Mouse (Mus musculus): Measurements from ENCODE around the gene Ccdc189. TPM values are rescaled to one million over a fixed set of nuclear protein-coding genes. Genes with fewer than 3 reads are reported as not detected.

Ccdc189 gene
- total and polyA plus RNA-seq, 2 experiments from 2014 or later = 8.1 to 11.8 TPM

DNA sequence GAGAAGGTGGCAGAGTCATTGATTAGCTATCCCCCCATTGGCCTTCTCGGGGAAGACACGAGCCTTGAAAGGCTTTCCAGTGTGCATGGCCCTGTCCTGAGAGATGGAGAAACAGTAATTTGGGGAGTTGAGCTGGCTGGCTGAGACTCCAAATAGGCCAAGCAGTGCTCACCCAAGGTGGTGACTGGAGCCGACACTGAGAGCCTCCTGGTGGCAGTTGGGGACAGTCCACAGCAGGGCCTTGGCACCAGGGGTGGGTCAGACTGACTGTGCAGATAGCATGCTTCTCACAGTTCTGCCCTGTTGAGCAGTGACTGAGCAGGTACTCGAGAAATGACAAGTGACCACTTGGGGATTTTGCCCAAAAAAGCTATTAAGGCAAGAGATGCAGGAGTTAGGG, 13.3 kb upstream of the Ccdc189 start:
- 84% methylated on average over 4 of the region's 4 CpGs for WGBS
- Histone ChIP-seq H3K9ac (replicated peaks; ENCODE audit: low read length, poor library complexity, severe bottlenecking) (no peak overlapping the region), H3K4me2 (ENCODE audit: low read depth, low read length, poor library complexity, severe bottlenecking) (no peak overlapping the region), H3K27me3 (ENCODE audit: insufficient read depth, low read length) (no peaks in the 10 kb centered on the region), H3K36me3 (ENCODE audit: insufficient read depth, low read length) (peaks cover 73% of the 10 kb centered on the region), H3K4me3 (ENCODE audit: low read depth, low read length) (no peak overlapping the region), H3K4me1 (ENCODE audit: insufficient read depth, low read length) (no peaks in the 10 kb centered on the region), H3K9me3 (ENCODE audit: low read length) (no peaks in the 10 kb centered on the region), H3K27ac (ENCODE audit: low read depth, low read length) (no peak overlapping the region)
- DNase-seq (ENCODE audit: low spot score) (no peak), ATAC-seq (ENCODE audit: low FRiP score) (no peak)
- no peak for TF ChIP-seq CTCF (IDR thresholded peaks at IDR 0.05)

DNA sequence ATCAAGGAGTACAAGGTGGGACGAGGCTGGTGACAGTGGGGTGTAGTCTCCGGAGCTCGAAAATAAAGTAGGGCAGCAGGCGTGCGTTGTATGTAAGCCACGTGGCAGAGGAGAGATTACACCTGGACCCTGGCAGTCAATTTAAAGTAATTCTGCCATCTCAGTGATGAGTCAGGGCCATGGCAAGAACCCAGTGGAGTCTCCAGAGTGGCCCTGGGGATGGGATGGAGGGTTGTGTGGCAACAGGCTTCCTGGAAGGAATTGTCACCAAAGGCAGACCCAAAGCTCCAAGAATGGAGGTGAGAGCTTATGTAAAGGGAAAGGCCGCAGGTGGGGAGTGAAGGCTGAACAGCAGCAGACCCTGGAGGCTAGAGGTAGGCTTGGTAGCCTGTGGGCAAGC, 12.2 kb upstream of the Ccdc189 start:
- H3K27me3 ChIP-seq (ENCODE audit: insufficient read depth, low read length) = no peaks in the 10 kb centered on the region
- no peaks in the 10 kb centered on the region for H3K9me3 ChIP-seq (ENCODE audit: low read length)
- H3K27ac ChIP-seq (ENCODE audit: low read depth, low read length) = no peak overlapping the region
- no peak overlapping the region for H3K9ac ChIP-seq (replicated peaks; ENCODE audit: low read length, poor library complexity, severe bottlenecking)
- no peak overlapping the region for H3K4me3 ChIP-seq (ENCODE audit: low read depth, low read length)
- no peaks in the 10 kb centered on the region for H3K4me1 ChIP-seq (ENCODE audit: insufficient read depth, low read length)
- no peak overlapping the region for H3K4me2 ChIP-seq (ENCODE audit: low read depth, low read length, poor library complexity, severe bottlenecking)
- ATAC-seq (ENCODE audit: low FRiP score) (no peak), DNase-seq (ENCODE audit: low spot score) (no peak)
- no peak for TF ChIP-seq CTCF (IDR thresholded peaks at IDR 0.05)
- H3K36me3 ChIP-seq (ENCODE audit: insufficient read depth, low read length) = peaks cover 85% of the 10 kb centered on the region
- 95% methylated on average over 7 of the region's 7 CpGs for whole genome bisulfite sequencing

DNA sequence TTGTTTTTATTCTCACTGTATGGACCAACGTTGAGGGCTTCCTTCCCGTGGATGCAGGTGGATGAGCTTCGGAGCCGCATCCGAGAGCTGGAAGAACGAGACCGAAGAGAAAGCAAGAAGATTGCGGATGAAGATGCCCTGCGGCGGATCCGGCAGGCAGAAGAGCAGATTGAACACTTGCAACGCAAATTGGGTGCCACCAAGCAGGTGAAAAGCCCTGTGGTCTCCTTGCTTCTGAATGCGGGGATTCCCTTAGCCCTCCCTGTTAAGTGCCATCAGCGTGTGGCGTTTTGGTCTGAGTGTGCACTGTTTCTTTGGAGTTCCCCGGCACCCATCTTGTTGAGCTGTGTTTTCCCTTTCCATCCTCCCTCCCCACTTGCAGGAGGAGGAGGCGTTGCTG, 8.4 kb upstream of the Ccdc189 start:
- Histone ChIP-seq H3K4me1 (ENCODE audit: insufficient read depth, low read length) (no peaks in the 10 kb centered on the region), H3K27me3 (ENCODE audit: insufficient read depth, low read length) (no peaks in the 10 kb centered on the region), H3K9me3 (ENCODE audit: low read length) (no peaks in the 10 kb centered on the region), H3K9ac (replicated peaks; ENCODE audit: low read length, poor library complexity, severe bottlenecking) (no peak overlapping the region), H3K36me3 (ENCODE audit: insufficient read depth, low read length) (peaks cover 90% of the 10 kb centered on the region), H3K4me2 (ENCODE audit: low read depth, low read length, poor library complexity, severe bottlenecking) (no peak overlapping the region), H3K27ac (ENCODE audit: low read depth, low read length) (no peak overlapping the region), H3K4me3 (ENCODE audit: low read depth, low read length) (no peak overlapping the region)
- ATAC-seq (ENCODE audit: low FRiP score) = no peak
- DNase-seq (ENCODE audit: low spot score) = no peak
- no peak for TF ChIP-seq CTCF (IDR thresholded peaks at IDR 0.05)
- 96% methylated on average over 17 of the region's 17 CpGs for WGBS

DNA sequence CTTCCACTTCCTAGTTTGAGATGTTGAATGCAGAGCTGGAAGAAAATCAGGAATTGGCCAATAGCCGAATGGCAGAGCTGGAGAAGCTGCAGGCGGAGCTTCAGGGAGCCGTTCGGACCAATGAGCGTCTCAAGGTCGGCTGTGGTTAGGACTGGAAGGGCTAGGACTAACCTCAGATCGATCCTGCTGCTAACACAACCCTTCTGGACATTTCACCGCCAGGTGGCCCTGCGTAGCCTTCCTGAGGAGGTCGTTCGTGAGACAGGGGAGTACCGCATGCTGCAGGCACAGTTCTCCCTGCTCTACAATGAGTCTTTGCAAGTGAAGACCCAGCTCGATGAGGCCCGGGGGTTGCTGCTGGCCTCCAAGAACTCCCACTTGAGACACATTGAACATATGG, 4.2 kb upstream of the Ccdc189 start:
- Histone ChIP-seq H3K36me3 (ENCODE audit: insufficient read depth, low read length) (peaks cover 70% of the 10 kb centered on the region), H3K4me2 (ENCODE audit: low read depth, low read length, poor library complexity, severe bottlenecking) (no peak overlapping the region), H3K4me1 (ENCODE audit: insufficient read depth, low read length) (peaks cover 3% of the 10 kb centered on the region; the same call in 1 of the 2 replicates), H3K9me3 (ENCODE audit: low read length) (no peaks in the 10 kb centered on the region), H3K27ac (ENCODE audit: low read depth, low read length) (no peak overlapping the region), H3K9ac (replicated peaks; ENCODE audit: low read length, poor library complexity, severe bottlenecking) (no peak overlapping the region), H3K27me3 (ENCODE audit: insufficient read depth, low read length) (no peaks in the 10 kb centered on the region), H3K4me3 (ENCODE audit: low read depth, low read length) (no peak overlapping the region)
- ATAC-seq (ENCODE audit: low FRiP score) (no peak), DNase-seq (ENCODE audit: low spot score) (no peak)
- TF ChIP-seq CTCF (IDR thresholded peaks at IDR 0.05) = no peak
- 93% methylated on average over 14 of the region's 14 CpGs for WGBS

DNA sequence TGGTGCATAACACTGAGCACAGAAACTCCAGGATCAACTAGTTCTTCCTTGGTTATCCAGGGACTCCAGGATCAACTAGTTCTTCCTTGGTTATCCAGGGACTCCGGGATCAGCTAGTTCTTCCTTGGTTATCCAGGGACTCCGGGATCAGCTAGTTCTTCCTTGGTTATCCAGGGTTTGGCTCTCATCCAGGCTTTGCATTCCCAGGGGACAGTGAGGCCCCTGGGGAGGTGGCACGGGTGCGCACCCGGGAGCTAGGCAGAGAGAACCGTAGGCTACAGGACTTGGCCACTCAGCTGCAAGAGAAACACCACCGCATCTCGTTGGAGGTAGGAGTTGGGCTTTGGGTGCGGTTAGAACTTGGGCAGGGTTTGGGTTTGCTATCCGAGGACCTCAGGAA, 2.7 kb upstream of the Ccdc189 start:
- H3K27me3 ChIP-seq (ENCODE audit: insufficient read depth, low read length) = no peaks in the 10 kb centered on the region
- H3K9me3 ChIP-seq (ENCODE audit: low read length) = no peaks in the 10 kb centered on the region
- H3K27ac ChIP-seq (ENCODE audit: low read depth, low read length) = no peak overlapping the region
- ATAC-seq (ENCODE audit: low FRiP score) (no peak), DNase-seq (ENCODE audit: low spot score) (no peak)
- H3K36me3 ChIP-seq (ENCODE audit: insufficient read depth, low read length) = peaks cover 56% of the 10 kb centered on the region
- 94% methylated on average over 10 of the region's 10 CpGs for WGBS
- peaks cover 3% of the 10 kb centered on the region; the same call in 1 of the 2 replicates for H3K4me1 ChIP-seq (ENCODE audit: insufficient read depth, low read length)
- no peak overlapping the region for H3K4me2 ChIP-seq (ENCODE audit: low read depth, low read length, poor library complexity, severe bottlenecking)
- no peak overlapping the region for H3K4me3 ChIP-seq (ENCODE audit: low read depth, low read length)
- no peak for TF ChIP-seq CTCF (IDR thresholded peaks at IDR 0.05)
- no peak overlapping the region for H3K9ac ChIP-seq (replicated peaks; ENCODE audit: low read length, poor library complexity, severe bottlenecking)

DNA sequence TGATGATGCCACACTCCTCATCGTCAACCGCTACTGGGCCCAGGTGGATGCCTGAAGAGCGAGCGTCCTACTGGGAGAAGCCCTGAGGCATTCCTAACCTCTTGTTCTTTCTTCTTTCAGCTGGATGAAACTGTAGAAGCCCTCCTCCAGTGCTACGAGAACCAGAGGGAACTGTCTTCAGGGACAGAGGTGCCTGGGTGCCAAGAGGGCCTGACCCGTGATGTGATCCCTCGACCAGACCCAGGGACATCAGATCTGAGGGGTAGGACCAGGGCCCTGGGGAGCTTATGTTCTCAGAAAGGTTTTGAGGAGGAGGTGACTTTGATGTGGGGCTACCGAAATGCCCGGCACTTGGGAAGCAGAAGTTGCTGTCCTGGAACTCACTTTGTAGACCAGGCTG, 1.2 kb upstream of the Ccdc189 start:
- no peak for TF ChIP-seq CTCF (IDR thresholded peaks at IDR 0.05)
- no peak for DNase-seq (ENCODE audit: low spot score)
- Histone ChIP-seq H3K4me3 (ENCODE audit: low read depth, low read length) (peak overlapping the region; percentile 68), H3K36me3 (ENCODE audit: insufficient read depth, low read length) (peaks cover 41% of the 10 kb centered on the region), H3K27ac (ENCODE audit: low read depth, low read length) (no peak overlapping the region), H3K4me1 (ENCODE audit: insufficient read depth, low read length) (peaks cover 3% of the 10 kb centered on the region; the same call in 1 of the 2 replicates), H3K27me3 (ENCODE audit: insufficient read depth, low read length) (no peaks in the 10 kb centered on the region), H3K9ac (replicated peaks; ENCODE audit: low read length, poor library complexity, severe bottlenecking) (no peak overlapping the region), H3K4me2 (ENCODE audit: low read depth, low read length, poor library complexity, severe bottlenecking) (peak overlapping the region; percentile 87), H3K9me3 (ENCODE audit: low read length) (no peaks in the 10 kb centered on the region)
- ATAC-seq (ENCODE audit: low FRiP score) = no peak
- WGBS = 96% methylated on average over 9 of the region's 9 CpGs
